Mouse (Mus musculus) CH12.LX (cell line): ENCODE measurements at regions not wholly inside any gene's neighbourhood (a gene's known extent, or its start where the extent isn't known, plus 50 kb on each side); places are given as distances from the start of the nearest gene placed in this dataset.
A peak's percentile ranks its signal among the peaks of the same experiment; 100 is the strongest.

ENCODE experiments used
- DNase-seq: peaks from one replicate; pipeline ENCODE4 v3.0.0-alpha.2; 2013; ENCODE audit errors: extremely low read depth
- H3K27ac ChIP-seq: 2 replicates; pipeline ENCODE4 v1.5.1; 2012; ENCODE audit warnings: low read depth, mild to moderate bottlenecking, control low read depth, moderate library complexity; ENCODE audit not compliant: insufficient read depth
- H3K27me3 ChIP-seq: replicated peaks from 2 replicates; pipeline ENCODE3; 2012; ENCODE audit warnings: inconsistent platforms
- H3K36me3 ChIP-seq, 2 experiments: replicated peaks in 1 of 2; 2 replicates each; pipeline versions ENCODE3 to v1.6.1; 2012; ENCODE audit warnings: inconsistent platforms in 1 of 2, low read length in 1 of 2, mild to moderate bottlenecking in 1 of 2, mixed read lengths in 1 of 2, moderate library complexity in 1 of 2; ENCODE audit not compliant: control insufficient read depth in 1 of 2, insufficient read depth in 1 of 2
- H3K4me1 ChIP-seq, 2 experiments: 2 replicates each; pipeline ENCODE4 v1.6.1; 2012; ENCODE audit warnings: inconsistent platforms in 1 of 2, moderate library complexity in 1 of 2; ENCODE audit not compliant: insufficient read depth in 2 of 2, control insufficient read depth in 1 of 2
- H3K4me2 ChIP-seq: 2 replicates; pipeline ENCODE4 v1.6.1; 2012; ENCODE audit warnings: low read depth, mild to moderate bottlenecking, control low read depth; ENCODE audit not compliant: poor library complexity, insufficient read depth, severe bottlenecking
- H3K4me3 ChIP-seq, 3 experiments: fragments of 150-350 bp in 1 of 3; sonication (generic) in 1 of 3; replicated peaks in 1 of 3; 2 replicates each; pipeline versions ENCODE3 to v1.5.1; 2011 to 2012; ENCODE audit warnings: low read depth in 2 of 3, low read length in 2 of 3, mild to moderate bottlenecking in 2 of 3, moderate library complexity in 2 of 3, control low read depth in 1 of 3, improper control_type of control experiment in 1 of 3, inconsistent platforms in 1 of 3, mixed read lengths in 1 of 3; ENCODE audit not compliant: poor library complexity in 1 of 3
- H3K79me2 ChIP-seq: replicated peaks from 2 replicates; pipeline ENCODE4 v1.6.1; 2012; ENCODE audit warnings: mild to moderate bottlenecking, moderate library complexity; ENCODE audit not compliant: control insufficient read depth, poor library complexity, insufficient read depth, severe bottlenecking; ENCODE audit errors: extremely low read depth
- H3K9ac ChIP-seq: 2 replicates; pipeline ENCODE4 v1.6.1; 2012; ENCODE audit warnings: low read depth, mild to moderate bottlenecking, control low read depth, moderate library complexity; ENCODE audit not compliant: insufficient read depth
- H3K9me3 ChIP-seq: replicated peaks from 2 replicates; pipeline ENCODE3; 2012; ENCODE audit warnings: low read length, inconsistent platforms, mixed read lengths
- CHD1 ChIP-seq: IDR thresholded peaks from 2 replicates; pipeline ENCODE4 v1.6.1; 2012; ENCODE audit warnings: low read depth, low read length, improper control_type of control experiment, inconsistent platforms
- CHD2 ChIP-seq: IDR thresholded peaks from 2 replicates; pipeline ENCODE4 v1.6.1; 2011; ENCODE audit warnings: low read length, improper control_type of control experiment
- CTCF ChIP-seq, 2 experiments: IDR thresholded peaks in 1 of 2; conservative IDR thresholded peaks in 1 of 2; 2 replicates each; pipeline ENCODE4 v1.5.1; 2011 to 2012; ENCODE audit warnings: low read depth in 2 of 2, low read length in 2 of 2, improper control_type of control experiment in 1 of 2, inconsistent platforms in 1 of 2, mild to moderate bottlenecking in 1 of 2, moderate library complexity in 1 of 2
- E2F4 ChIP-seq: IDR thresholded peaks from 2 replicates; pipeline ENCODE4 v1.6.1; 2011; ENCODE audit warnings: low read depth, low read length, improper control_type of control experiment; ENCODE audit not compliant: insufficient replicate concordance
- EP300 ChIP-seq: IDR thresholded peaks from 2 replicates; pipeline ENCODE4 v1.6.1; 2011; ENCODE audit warnings: low read length, improper control_type of control experiment
- ETS1 ChIP-seq: conservative IDR thresholded peaks from 2 replicates; pipeline ENCODE4 v1.6.1; 2012; ENCODE audit warnings: low read depth, mild to moderate bottlenecking, inconsistent platforms, low read length, improper control_type of control experiment, moderate library complexity
- GABPA ChIP-seq: IDR thresholded peaks from 2 replicates; pipeline ENCODE4 v1.6.1; 2012; ENCODE audit warnings: low read depth, low read length, improper control_type of control experiment, inconsistent platforms; ENCODE audit not compliant: insufficient replicate concordance
- HCFC1 ChIP-seq: IDR thresholded peaks from 2 replicates; pipeline ENCODE4 v1.6.1; 2012; ENCODE audit warnings: low read depth, mild to moderate bottlenecking, inconsistent platforms, low read length, improper control_type of control experiment
- JUN ChIP-seq: IDR thresholded peaks from 2 replicates; pipeline ENCODE4 v1.6.1; 2011; ENCODE audit warnings: low read depth, mild to moderate bottlenecking, low read length, improper control_type of control experiment, moderate library complexity; ENCODE audit not compliant: insufficient read depth
- JUND ChIP-seq: conservative IDR thresholded peaks from 2 replicates; pipeline ENCODE4 v1.6.1; 2011; ENCODE audit warnings: low read depth, low read length, improper control_type of control experiment
- KAT2A ChIP-seq: IDR thresholded peaks from 2 replicates; pipeline ENCODE4 v1.6.1; 2012; ENCODE audit warnings: low read length, improper control_type of control experiment, inconsistent platforms; ENCODE audit not compliant: insufficient replicate concordance
- MAFK ChIP-seq: IDR thresholded peaks from 2 replicates; pipeline ENCODE4 v1.6.1; 2011; ENCODE audit warnings: low read length, improper control_type of control experiment; ENCODE audit not compliant: insufficient replicate concordance
- MAZ ChIP-seq: IDR thresholded peaks from 2 replicates; pipeline ENCODE4 v1.6.1; 2012; ENCODE audit warnings: low read depth, mild to moderate bottlenecking, inconsistent platforms, low read length, improper control_type of control experiment, moderate library complexity
- MXI1 ChIP-seq: IDR thresholded peaks from 2 replicates; pipeline ENCODE4 v1.6.1; 2011; ENCODE audit warnings: mild to moderate bottlenecking, low read depth, low read length, improper control_type of control experiment
- PAX5 ChIP-seq: IDR thresholded peaks from 2 replicates; pipeline ENCODE4 v1.6.1; 2012; ENCODE audit warnings: low read length, inconsistent platforms, mixed read lengths
- POLR2AphosphoS2 ChIP-seq: IDR thresholded peaks from 2 replicates; pipeline ENCODE4 v1.6.1; 2011; ENCODE audit warnings: low read depth, low read length, improper control_type of control experiment
- RAD21 ChIP-seq: IDR thresholded peaks from 2 replicates; pipeline ENCODE4 v1.6.1; 2011; ENCODE audit warnings: low read depth, mild to moderate bottlenecking, low read length, improper control_type of control experiment, moderate library complexity
- SMC3 ChIP-seq: IDR thresholded peaks from 2 replicates; pipeline ENCODE4 v1.6.1; 2011; ENCODE audit warnings: low read depth, low read length, improper control_type of control experiment
- TCF12 ChIP-seq: IDR thresholded peaks from 2 replicates; pipeline ENCODE4 v1.6.1; 2014; ENCODE audit warnings: low read depth, mild to moderate bottlenecking, inconsistent platforms, low read length, improper control_type of control experiment
- UBTF ChIP-seq: IDR thresholded peaks from 2 replicates; pipeline ENCODE4 v1.6.1; 2012; ENCODE audit warnings: low read depth, mild to moderate bottlenecking, inconsistent platforms, low read length, improper control_type of control experiment, moderate library complexity
- USF1 ChIP-seq: IDR thresholded peaks from 2 replicates; pipeline ENCODE4 v1.6.1; 2014; ENCODE audit warnings: low read depth, mild to moderate bottlenecking, inconsistent platforms, low read length, improper control_type of control experiment
- USF2 ChIP-seq: conservative IDR thresholded peaks from 2 replicates; pipeline ENCODE4 v1.6.1; 2011; ENCODE audit warnings: low read depth, low read length, improper control_type of control experiment
- ZMIZ1 ChIP-seq: IDR thresholded peaks from 2 replicates; pipeline ENCODE4 v1.6.1; 2012; ENCODE audit warnings: low read depth, mild to moderate bottlenecking, inconsistent platforms, low read length, improper control_type of control experiment
- dilution Hi-C: fragments of 300-500 bp; cut with MboI; formaldehyde crosslinking; loops from 2 replicates; pipeline ENCODE4 v1.14.3; 2020; ENCODE audit warnings: low sequenced_read_pairs; ENCODE audit not compliant: extremely low pct_unique_long_range_greater_than_20kb, extremely low pct_ligation_motif_present
- in situ Hi-C: fragments of 300-500 bp; cut with MboI; formaldehyde crosslinking; loops from 3 replicates; pipeline ENCODE4 v1.14.3; 2019; ENCODE audit warnings: low sequenced_read_pairs, low pct_ligation_motif_present, low pct_unique_long_range_greater_than_20kb, mixed read lengths

DNA sequence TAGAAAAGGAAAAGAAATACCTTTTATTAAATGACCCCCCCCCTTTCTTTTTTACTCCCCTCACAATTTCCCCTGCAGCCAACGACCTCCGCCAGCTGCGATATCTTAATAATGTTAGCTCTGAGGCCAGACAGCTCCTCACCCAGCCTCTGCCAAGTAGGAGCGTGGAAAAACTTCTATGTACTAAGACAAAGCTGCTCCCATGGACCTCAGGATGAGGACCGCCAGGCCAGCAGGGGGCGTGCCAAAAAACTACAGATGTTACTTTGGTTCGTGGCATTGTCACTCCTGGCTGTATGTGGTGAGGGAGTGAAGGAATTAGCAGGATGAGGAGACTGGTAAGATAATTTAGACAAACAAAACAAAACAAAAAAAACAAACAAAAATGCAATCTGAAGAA lies 968.1 kb downstream of the Bcl11a start:
- in situ Hi-C loops, result no loop called here
- peak; percentile 10 for DNase-seq

DNA sequence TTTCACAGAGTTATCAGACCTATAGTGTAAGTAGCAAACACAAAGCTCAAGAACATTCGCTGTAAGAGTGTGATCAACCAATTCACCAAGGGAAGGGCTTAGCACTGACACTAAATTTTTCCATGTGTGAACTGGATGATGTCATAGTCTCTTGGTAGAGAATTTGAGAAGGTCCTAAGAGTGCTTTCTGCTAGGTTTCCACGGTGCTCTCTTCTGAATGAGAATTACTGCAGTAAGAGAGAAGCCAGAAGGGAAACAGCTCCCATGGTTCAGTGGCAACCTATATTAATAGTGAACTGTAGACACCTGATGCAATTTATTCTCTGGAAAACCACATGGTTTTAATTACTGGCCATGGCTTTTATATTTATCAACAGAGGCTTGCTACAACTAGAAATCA lies 977.8 kb downstream of the Bcl11a start:
- Histone ChIP-seq H3K36me3 (no peaks in the 10 kb centered on the region), H3K9ac (no peak overlapping the region), H3K27me3 (no peaks in the 10 kb centered on the region), H3K4me1 (no peaks in the 10 kb centered on the region), H3K9me3 (peaks cover 6% of the 10 kb centered on the region), H3K4me2 (no peak overlapping the region), H3K79me2 (no peaks in the 10 kb centered on the region), H3K4me3 (no peak overlapping the region), H3K27ac (no peak overlapping the region)
- TF ChIP-seq PAX5 (no peak), GABPA (no peak), CHD2 (no peak), JUN (no peak), E2F4 (no peak), USF1 (no peak), CHD1 (no peak), ETS1 (no peak), TCF12 (no peak), USF2 (no peak)
- dilution Hi-C loops (no loop called here), in situ Hi-C loops (no loop called here)
- peak; percentile 1 for DNase-seq

More for the DNA sequence above, 968.1 kb downstream of the Bcl11a start:
- H3K4me3 ChIP-seq, result no peak overlapping the region
- no peak overlapping the region for H3K27ac ChIP-seq
- no peak overlapping the region for H3K9ac ChIP-seq
- TF ChIP-seq SMC3 (peak; percentile 28; the same call in 1 of the 2 replicates), RAD21 (peak; percentile 8), CTCF (conservative IDR thresholded peaks at IDR 0.05 in 1 of 2, IDR thresholded peaks at IDR 0.05 in 1 of 2; ENCODE audit: low read depth in 2 of 2, low read length in 2 of 2) (peak in 1 of 2 experiments; percentile 66; a peak in 2 of 4 replicates), MXI1 (no peak)
- TF ChIP-seq, all 38 proteins: peak for 3
- Histone ChIP-seq H3K9me3 (no peaks in the 10 kb centered on the region), H3K4me1 (no peaks in the 10 kb centered on the region; a peak in 1 of 4 replicates), H3K79me2 (no peaks in the 10 kb centered on the region), H3K36me3 (no peaks in the 10 kb centered on the region), H3K27me3 (no peaks in the 10 kb centered on the region), H3K4me2 (no peak overlapping the region)
- dilution Hi-C loops, result no loop called here

DNA sequence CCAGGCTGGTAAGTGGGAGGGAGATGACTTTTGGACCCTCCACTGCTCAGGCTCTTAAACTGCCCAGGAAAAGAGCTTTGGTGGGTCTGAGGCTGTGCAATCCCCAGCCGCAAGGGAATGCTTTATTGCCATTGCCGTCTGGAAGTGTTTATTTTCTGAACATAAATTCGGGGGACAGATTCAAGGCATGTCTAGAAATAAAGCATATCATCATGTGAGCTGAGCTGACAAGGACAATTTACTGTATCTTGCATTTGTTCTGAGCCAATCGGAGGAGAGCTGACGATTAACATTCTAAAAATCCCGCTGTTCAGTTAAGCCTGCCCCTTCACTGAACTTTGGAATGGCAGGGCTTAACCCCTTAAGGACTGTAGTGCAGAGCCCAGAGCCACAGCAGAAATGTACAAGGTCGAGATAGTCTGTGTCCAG lies 979.3 kb downstream of the Bcl11a start:
- no peaks in the 10 kb centered on the region for H3K79me2 ChIP-seq
- no peak for TF ChIP-seq EP300
- TF ChIP-seq ZMIZ1, result no peak
- TF ChIP-seq HCFC1, result no peak
- no peak for TF ChIP-seq UBTF
- no peak for TF ChIP-seq MXI1
- no peak for TF ChIP-seq E2F4
- no peak for TF ChIP-seq PAX5
- TF ChIP-seq MAZ, result no peak
- TF ChIP-seq TCF12, result no peak
- no peak for TF ChIP-seq JUND
- no peak for TF ChIP-seq CHD2
- TF ChIP-seq POLR2AphosphoS2, result no peak
- no peak for TF ChIP-seq KAT2A
- TF ChIP-seq USF2, result no peak
- TF ChIP-seq MAFK, result no peak
- TF ChIP-seq, all 38 proteins: peak for 0
- in situ Hi-C loops, result no loop called here
- H3K27ac ChIP-seq, result no peak overlapping the region
- H3K4me2 ChIP-seq, result no peak overlapping the region
- H3K36me3 ChIP-seq, result no peaks in the 10 kb centered on the region
- dilution Hi-C loops, result no loop called here
- no peak overlapping the region for H3K4me3 ChIP-seq
- H3K27me3 ChIP-seq, result no peaks in the 10 kb centered on the region
- H3K9ac ChIP-seq, result no peak overlapping the region
- H3K9me3 ChIP-seq, result peaks cover 6% of the 10 kb centered on the region
- H3K4me1 ChIP-seq, result no peaks in the 10 kb centered on the region
- DNase-seq, result no peak
